Mouse (Mus musculus) urinary bladder, postnatal 14 days (tissue): ENCODE data around the gene Yars.

Experiments used
- DNase-seq: peaks from one replicate; pipeline ENCODE4 v3.0.0; 2021; ENCODE audit warnings: low spot score

Yars gene

GRCm38 (mm10) chr4:129251482-129252125 lies 62.0 kb downstream of the Yars start:
- DNase-seq, result no peak

- no peak for DNase-seq
Measured at GRCm38 (mm10) chr4:129252492-129252891, 62.9 kb downstream of the Yars start.

- DNase-seq, result no peak
Measured at GRCm38 (mm10) chr4:129254571-129254970, 65.0 kb downstream of the Yars start.

- no peak for DNase-seq
Measured at GRCm38 (mm10) chr4:129256450-129257380, 67.2 kb downstream of the Yars start.

- no peak for DNase-seq
Measured at GRCm38 (mm10) chr4:129259101-129259500, 69.5 kb downstream of the Yars start.

GRCm38 (mm10) chr4:129260678-129261077 lies 71.1 kb downstream of the Yars start:
- DNase-seq, result no peak

- no peak for DNase-seq
Measured at GRCm38 (mm10) chr4:129261196-129261595, 71.6 kb downstream of the Yars start, which contains the start of gene C77080. Gene C77080, minus strand, starts transcription at chr4:129261404.

GRCm38 (mm10) chr4:129263225-129264021 lies 73.9 kb downstream of the Yars start:
- peak; percentile 74 for DNase-seq

GRCm38 (mm10) chr4:129266191-129266590 lies 76.6 kb downstream of the Yars start:
- DNase-seq, result no peak

GRCm38 (mm10) chr4:129266821-129267220 lies 77.3 kb downstream of the Yars start:
- no peak for DNase-seq

GRCm38 (mm10) chr4:129268698-129269097 lies 79.1 kb downstream of the Yars start:
- DNase-seq, result no peak
